Mouse (Mus musculus) embryonic fibroblast, embryonic 13.5 days (primary cell): ENCODE results near the gene Glt8d2.

Source experiments
- CTCF ChIP-seq: IDR thresholded peaks from 2 replicates; pipeline ENCODE4 v1.5.1; 2011; ENCODE audit warnings: mild to moderate bottlenecking, control low read depth, low read length, moderate library complexity, borderline replicate concordance; ENCODE audit not compliant: insufficient read depth
- POLR2A ChIP-seq: IDR thresholded peaks from 2 replicates; pipeline ENCODE4 v1.6.1; 2011; ENCODE audit warnings: low read depth, mild to moderate bottlenecking, control low read depth, low read length, moderate library complexity

DNA sequence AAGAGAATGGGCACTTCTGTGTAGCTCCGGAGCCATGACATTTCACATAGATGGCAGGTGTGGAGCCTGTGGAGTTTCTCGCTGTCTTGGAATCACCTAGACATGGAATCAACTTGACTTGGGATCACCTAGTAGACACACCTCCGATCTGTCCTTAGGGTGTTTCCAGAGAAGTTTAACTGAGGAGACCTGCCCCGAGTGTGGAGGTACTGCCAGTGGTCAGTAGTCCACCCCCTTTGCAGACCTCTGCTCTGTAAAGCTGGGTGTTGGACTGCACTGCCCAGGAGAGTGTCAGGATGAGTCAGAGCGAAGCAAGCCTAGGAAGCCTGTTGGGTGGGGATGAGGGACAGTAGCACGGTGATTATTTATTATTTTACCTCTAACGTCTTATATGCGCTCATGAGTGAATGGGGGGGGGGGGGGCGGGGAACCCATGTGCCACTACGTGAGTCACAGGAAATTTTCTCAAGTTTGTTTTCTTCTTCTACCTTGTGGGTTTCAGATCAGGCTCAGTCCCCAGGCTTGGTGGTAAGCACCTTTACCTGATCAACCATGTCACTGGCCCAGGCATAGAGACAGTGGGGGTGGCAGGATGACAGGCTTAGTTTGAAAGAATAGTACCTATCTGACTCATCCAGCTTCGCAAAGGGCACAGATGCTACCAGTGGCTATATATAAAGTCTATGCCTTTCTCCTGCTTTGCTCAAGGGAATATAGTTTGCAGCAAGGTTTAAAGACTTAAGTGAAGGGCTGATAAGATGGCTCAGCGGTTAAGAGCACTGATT, 57.8 kb downstream of the Glt8d2 start:
- TF ChIP-seq POLR2A, result no peak
- no peak for TF ChIP-seq CTCF
